Mouse (Mus musculus): ENCODE measurements around the gene Elp1. TPM values are rescaled to one million over a fixed set of nuclear protein-coding genes. Genes with fewer than 3 reads are reported as not detected.

Elp1 gene
- polyA plus RNA-seq, 1 experiment from 2014 or later: 96.8 TPM

DNA sequence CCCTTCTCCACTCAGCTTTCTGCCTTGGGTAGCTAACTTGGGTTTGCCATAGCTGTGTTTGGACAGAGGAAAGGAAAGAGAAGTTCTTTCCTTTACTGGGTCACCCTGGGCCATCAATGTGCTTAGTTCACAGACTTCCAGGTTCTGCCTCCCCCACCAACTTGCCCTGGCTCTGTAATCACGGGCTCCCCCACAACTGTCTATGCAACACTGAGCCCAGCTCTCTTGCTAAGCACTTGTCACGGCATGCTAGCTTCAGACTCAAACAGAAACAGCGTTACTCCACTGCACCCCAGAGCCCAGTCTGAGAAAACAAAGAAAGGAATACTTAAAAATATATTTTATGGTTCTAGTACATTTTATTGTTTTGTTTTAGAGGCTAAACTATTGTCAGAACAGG, 26.8 kb upstream of the Elp1 start:
- no peak for DNase-seq (ENCODE audit: low spot score)
- no peaks in the 10 kb centered on the region for H3K27me3 ChIP-seq (ENCODE audit: low read depth, poor library complexity, severe bottlenecking)
- peaks cover 10% of the 10 kb centered on the region for H3K4me1 ChIP-seq
- no peak overlapping the region for H3K27ac ChIP-seq
- WGBS: 86% methylated on average over 3 of the region's 3 CpGs
- H3K4me3 ChIP-seq: no peak overlapping the region
- no peaks in the 10 kb centered on the region for H3K9me3 ChIP-seq (replicated peaks)
- H3K36me3 ChIP-seq: peaks cover 55% of the 10 kb centered on the region

GRCm38 (mm10) chr4:56824231-56824630, 22.1 kb upstream of the Elp1 start:
- H3K4me3 ChIP-seq: no peak overlapping the region
- peaks cover 25% of the 10 kb centered on the region for H3K36me3 ChIP-seq
- no peaks in the 10 kb centered on the region for H3K27me3 ChIP-seq (ENCODE audit: low read depth, poor library complexity, severe bottlenecking)
- DNase-seq (ENCODE audit: low spot score): no peak
- no peaks in the 10 kb centered on the region for H3K4me1 ChIP-seq
- H3K9me3 ChIP-seq (replicated peaks): no peaks in the 10 kb centered on the region
- 94% methylated on average over 9 of the region's 9 CpGs for WGBS
- H3K27ac ChIP-seq: no peak overlapping the region

GRCm38 (mm10) chr4:56820017-56820550, 18.0 kb upstream of the Elp1 start:
- Histone ChIP-seq H3K27ac (no peak overlapping the region), H3K4me3 (no peak overlapping the region), H3K27me3 (ENCODE audit: low read depth, poor library complexity, severe bottlenecking) (no peaks in the 10 kb centered on the region), H3K4me1 (peaks cover 9% of the 10 kb centered on the region), H3K9me3 (replicated peaks) (no peaks in the 10 kb centered on the region), H3K36me3 (peaks cover 8% of the 10 kb centered on the region; the same call in 1 of the 2 replicates)
- no peak for DNase-seq (ENCODE audit: low spot score)

GRCm38 (mm10) chr4:56815131-56815530, 13.0 kb upstream of the Elp1 start:
- peak; percentile 57 for DNase-seq (ENCODE audit: low spot score)
- H3K4me1 ChIP-seq: peaks cover 19% of the 10 kb centered on the region
- 62% methylated on average over 8 of the region's 8 CpGs for WGBS
- H3K9me3 ChIP-seq (replicated peaks): no peaks in the 10 kb centered on the region
- H3K36me3 ChIP-seq: 0 out of 2 replicates have a peak, but pooled peaks cover 5% of the 10 kb centered on the region
- H3K4me3 ChIP-seq: no peak overlapping the region
- no peak overlapping the region for H3K27ac ChIP-seq
- H3K27me3 ChIP-seq (ENCODE audit: low read depth, poor library complexity, severe bottlenecking): no peaks in the 10 kb centered on the region

GRCm38 (mm10) chr4:56812096-56812495, 10.0 kb upstream of the Elp1 start:
- no peak overlapping the region for H3K27ac ChIP-seq
- DNase-seq (ENCODE audit: low spot score): no peak
- H3K9me3 ChIP-seq (replicated peaks): no peaks in the 10 kb centered on the region
- peaks cover 19% of the 10 kb centered on the region for H3K4me1 ChIP-seq
- H3K27me3 ChIP-seq (ENCODE audit: low read depth, poor library complexity, severe bottlenecking): no peaks in the 10 kb centered on the region
- peaks cover 20% of the 10 kb centered on the region for H3K36me3 ChIP-seq
- H3K4me3 ChIP-seq: no peak overlapping the region
- 93% methylated on average over 4 of the region's 4 CpGs for WGBS

- Histone ChIP-seq H3K4me1 (peaks cover 19% of the 10 kb centered on the region), H3K27ac (no peak overlapping the region), H3K27me3 (ENCODE audit: low read depth, poor library complexity, severe bottlenecking) (no peaks in the 10 kb centered on the region), H3K36me3 (peaks cover 22% of the 10 kb centered on the region), H3K4me3 (no peak overlapping the region), H3K9me3 (replicated peaks) (no peaks in the 10 kb centered on the region)
- 81% methylated on average over 3 of the region's 3 CpGs for WGBS
- no peak for DNase-seq (ENCODE audit: low spot score)
Measured at GRCm38 (mm10) chr4:56811642-56812041, 9.5 kb upstream of the Elp1 start.

- Histone ChIP-seq H3K27me3 (ENCODE audit: low read depth, poor library complexity, severe bottlenecking) (no peaks in the 10 kb centered on the region), H3K9me3 (replicated peaks) (no peaks in the 10 kb centered on the region), H3K27ac (no peak overlapping the region), H3K4me3 (no peak overlapping the region), H3K36me3 (peaks cover 48% of the 10 kb centered on the region), H3K4me1 (no peaks in the 10 kb centered on the region; the same call in 1 of the 2 replicates)
- no peak for DNase-seq (ENCODE audit: low spot score)
- WGBS: 75% methylated on average over 4 of the region's 4 CpGs
Measured at GRCm38 (mm10) chr4:56809050-56809449, 6.9 kb upstream of the Elp1 start.

DNA sequence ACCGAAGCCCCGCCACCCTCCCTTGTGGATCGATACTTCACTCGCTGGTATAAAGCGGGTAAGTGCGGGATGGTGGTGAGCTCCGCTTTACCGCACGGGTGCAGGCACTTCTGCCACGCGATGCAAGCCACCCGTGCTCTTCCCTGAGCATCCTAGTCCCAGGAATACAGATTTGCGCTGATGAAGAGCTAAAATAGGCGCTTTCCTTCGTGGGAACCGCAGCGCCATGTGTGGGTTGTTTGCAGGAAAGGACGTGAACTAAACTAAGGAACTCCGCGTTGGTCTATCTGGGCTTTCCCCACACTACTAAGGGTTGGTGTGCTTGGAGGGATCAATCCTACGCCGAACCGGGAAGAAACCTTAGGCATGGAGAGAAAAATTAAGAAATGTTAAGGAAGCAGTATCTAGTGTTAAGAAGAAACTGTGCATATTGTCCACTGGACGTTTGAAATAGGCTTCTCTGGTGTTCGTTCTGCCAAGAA, 579 bp upstream of the Elp1 start:
- Histone ChIP-seq H3K9me3 (replicated peaks) (no peaks in the 10 kb centered on the region), H3K4me1 (peaks cover 20% of the 10 kb centered on the region), H3K27me3 (ENCODE audit: low read depth, poor library complexity, severe bottlenecking) (no peaks in the 10 kb centered on the region), H3K27ac (peak overlapping the region; percentile 95), H3K36me3 (peaks cover 67% of the 10 kb centered on the region), H3K4me3 (peak overlapping the region; percentile 98)
- WGBS: 2% methylated on average over 25 of the region's 25 CpGs
- DNase-seq (ENCODE audit: low spot score): no peak

DNA sequence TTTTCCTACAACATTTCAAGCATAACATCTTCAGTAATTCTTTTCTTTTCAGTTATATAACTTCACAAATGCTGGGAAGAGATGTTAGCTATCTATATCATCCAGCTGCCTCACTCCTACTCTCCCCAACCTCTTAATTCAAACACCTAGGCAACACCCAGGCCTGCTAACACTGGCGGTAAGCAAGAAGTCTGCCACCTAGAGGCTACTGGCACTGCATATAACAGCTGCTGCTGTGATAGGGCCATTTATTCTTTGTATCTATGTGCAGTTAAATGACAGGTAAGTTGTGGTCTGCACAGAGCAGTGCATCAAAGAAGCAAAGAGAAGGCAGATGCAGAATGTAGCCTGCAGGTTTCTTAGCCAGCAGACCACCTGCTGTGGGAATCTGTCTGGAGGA, 10.8 kb downstream of the Elp1 start:
- H3K27ac ChIP-seq: no peak overlapping the region
- H3K27me3 ChIP-seq (ENCODE audit: low read depth, poor library complexity, severe bottlenecking): no peaks in the 10 kb centered on the region
- WGBS: 49% methylated on average over 1 of the region's 1 CpGs
- H3K9me3 ChIP-seq (replicated peaks): no peaks in the 10 kb centered on the region
- DNase-seq (ENCODE audit: low spot score): no peak
- no peak overlapping the region for H3K4me3 ChIP-seq
- H3K36me3 ChIP-seq: peaks cover 94% of the 10 kb centered on the region
- H3K4me1 ChIP-seq: no peaks in the 10 kb centered on the region

- no peak overlapping the region for H3K4me3 ChIP-seq
- no peaks in the 10 kb centered on the region for H3K9me3 ChIP-seq (replicated peaks)
- WGBS: 79% methylated on average over 1 of the region's 1 CpGs
- H3K4me1 ChIP-seq: no peaks in the 10 kb centered on the region
- H3K27ac ChIP-seq: no peak overlapping the region
- no peak for DNase-seq (ENCODE audit: low spot score)
- peaks cover 100% of the 10 kb centered on the region for H3K36me3 ChIP-seq
- H3K27me3 ChIP-seq (ENCODE audit: low read depth, poor library complexity, severe bottlenecking): no peaks in the 10 kb centered on the region
Measured at GRCm38 (mm10) chr4:56771065-56771464, 31.1 kb downstream of the Elp1 start.

DNA sequence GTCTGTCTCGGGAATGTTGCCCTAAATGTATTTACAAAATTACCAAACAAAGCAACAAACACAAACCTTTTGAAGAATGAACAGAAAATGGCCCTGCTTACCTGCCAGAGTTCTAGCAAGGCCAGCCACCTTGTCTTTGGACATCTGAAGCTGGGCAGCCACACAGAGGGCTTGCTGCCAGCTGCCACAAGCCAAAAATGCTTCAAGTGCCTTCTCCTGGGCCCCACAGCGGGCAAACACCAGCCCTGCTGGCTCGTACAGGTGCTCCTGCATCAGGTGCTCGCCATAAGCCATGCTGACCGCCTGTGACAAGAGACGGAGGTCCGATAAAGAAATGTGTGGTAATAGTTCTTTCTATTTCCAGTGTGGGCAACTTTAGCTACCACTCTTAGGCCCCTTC, 33.2 kb downstream of the Elp1 start:
- Histone ChIP-seq H3K36me3 (peaks cover 100% of the 10 kb centered on the region), H3K27me3 (ENCODE audit: low read depth, poor library complexity, severe bottlenecking) (no peaks in the 10 kb centered on the region), H3K27ac (no peak overlapping the region), H3K4me1 (no peaks in the 10 kb centered on the region), H3K9me3 (replicated peaks) (no peaks in the 10 kb centered on the region), H3K4me3 (no peak overlapping the region)
- no peak for DNase-seq (ENCODE audit: low spot score)
- WGBS: 92% methylated on average over 7 of the region's 7 CpGs

GRCm38 (mm10) chr4:56767861-56768284, 34.3 kb downstream of the Elp1 start:
- H3K27me3 ChIP-seq (ENCODE audit: low read depth, poor library complexity, severe bottlenecking): no peaks in the 10 kb centered on the region
- H3K36me3 ChIP-seq: peaks cover 100% of the 10 kb centered on the region
- 82% methylated on average over 5 of the region's 5 CpGs for WGBS
- H3K4me3 ChIP-seq: no peak overlapping the region
- no peak overlapping the region for H3K27ac ChIP-seq
- H3K9me3 ChIP-seq (replicated peaks): no peaks in the 10 kb centered on the region
- no peaks in the 10 kb centered on the region for H3K4me1 ChIP-seq
- DNase-seq (ENCODE audit: low spot score): no peak

DNA sequence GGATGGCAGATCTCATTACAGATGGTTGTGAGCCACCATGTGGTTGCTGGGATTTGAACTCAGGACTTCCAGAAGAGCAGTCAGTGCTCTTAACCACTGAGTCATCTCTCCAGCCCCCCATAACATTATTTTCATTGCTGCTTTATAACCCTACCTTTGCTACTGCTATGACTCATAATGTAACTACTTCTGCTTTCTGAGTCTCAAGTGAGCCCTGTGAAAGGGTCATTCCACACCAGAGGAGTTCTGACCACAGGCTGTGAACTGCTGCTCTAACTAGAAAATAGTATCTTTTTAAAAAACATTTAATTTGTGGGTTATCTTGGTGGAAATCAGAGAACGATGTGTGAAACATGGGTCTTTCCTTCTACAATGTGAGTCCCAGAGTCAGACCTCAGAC, 44.4 kb downstream of the Elp1 start:
- Histone ChIP-seq H3K36me3 (peaks cover 100% of the 10 kb centered on the region), H3K4me1 (no peaks in the 10 kb centered on the region), H3K27me3 (ENCODE audit: low read depth, poor library complexity, severe bottlenecking) (no peaks in the 10 kb centered on the region), H3K9me3 (replicated peaks) (no peaks in the 10 kb centered on the region), H3K27ac (no peak overlapping the region), H3K4me3 (no peak overlapping the region)
- DNase-seq (ENCODE audit: low spot score): no peak
- WGBS: 97% methylated on average over 1 of the region's 1 CpGs
